In the genomic region with DNA sequence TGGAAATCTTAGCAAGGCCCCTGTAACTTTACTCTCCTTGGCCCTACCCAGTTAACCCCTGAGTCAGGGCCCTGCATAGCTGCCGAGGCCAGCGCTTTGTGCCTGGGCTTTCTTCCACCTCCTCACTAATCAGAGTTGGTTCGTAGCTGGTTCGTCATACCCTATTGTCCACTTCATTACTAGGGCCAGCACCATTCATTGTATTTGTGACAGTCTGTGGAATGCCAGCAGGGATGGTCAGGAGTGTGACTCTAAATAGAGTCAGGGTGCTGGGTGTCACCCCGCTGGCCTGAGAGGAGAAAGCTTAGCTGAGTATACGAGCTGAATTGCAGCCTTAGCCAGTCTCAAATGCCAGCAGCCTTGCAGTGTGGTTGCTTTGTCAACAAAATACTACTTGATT, we compare ENCODE assay signal across 14 mouse cellular contexts. TPM values are rescaled to one million over a fixed set of nuclear protein-coding genes. Genes with fewer than 3 reads are reported as not detected.
A peak's percentile ranks its signal among the peaks of the same experiment; 100 is the strongest.
DNase-seq lines count a peak whose midpoint lies in the region; ATAC-seq and TF ChIP-seq lines count a peak whose summit lies in the region.
"Had no signal": no experiment of that assay in that cellular context is flagged by ENCODE, and none has a peak within 500 bp of the region (broad histone marks: within the 10 kb centered on the region; RNA-seq: fewer than 3 reads in every experiment).

No protein-coding gene starts in this region.

- ATAC-seq in hindbrain, embryonic 14.5 days (ENCODE audit: low FRiP score): no peak
- no peak for ATAC-seq in hindbrain, embryonic 11.5 days (ENCODE audit: low FRiP score)
- ATAC-seq in lung, postnatal 0 days: no peak
- ATAC-seq in stomach, embryonic 16.5 days (ENCODE audit: insufficient read depth, low FRiP score): no peak
- no peak for ATAC-seq in forebrain, embryonic 12.5 days (ENCODE audit: low FRiP score)
- ATAC-seq: forebrain, embryonic 15.5 days; liver, embryonic 12.5 days had no signal

- H3K4me3 ChIP-seq in hindbrain, embryonic 14.5 days (replicated peaks; ENCODE audit: low read length): no peak overlapping the region
- no peak overlapping the region for H3K4me3 ChIP-seq in hindbrain, embryonic 11.5 days (ENCODE audit: low read depth, low read length)
- no peak overlapping the region for H3K4me3 ChIP-seq in lung, postnatal 0 days (ENCODE audit: low read depth, low read length)
- no peak overlapping the region for H3K4me3 ChIP-seq in stomach, embryonic 16.5 days (replicated peaks; ENCODE audit: low read length)
- no peak overlapping the region for H3K4me3 ChIP-seq in forebrain, embryonic 12.5 days (replicated peaks)
- H3K4me3 ChIP-seq: forebrain, embryonic 15.5 days; liver, embryonic 12.5 days had no signal

- no peak overlapping the region for H3K4me2 ChIP-seq in hindbrain, embryonic 14.5 days (replicated peaks)
- H3K4me2 ChIP-seq in hindbrain, embryonic 11.5 days (replicated peaks; ENCODE audit: low read depth, low read length): no peak overlapping the region
- no peak overlapping the region for H3K4me2 ChIP-seq in lung, postnatal 0 days (replicated peaks; ENCODE audit: low read depth, low read length)
- no peak overlapping the region for H3K4me2 ChIP-seq in stomach, embryonic 16.5 days (ENCODE audit: low read depth, low read length)
- no peak overlapping the region for H3K4me2 ChIP-seq in forebrain, embryonic 12.5 days
- H3K4me2 ChIP-seq: forebrain, embryonic 15.5 days; liver, embryonic 12.5 days had no signal

- H3K27ac ChIP-seq in hindbrain, embryonic 14.5 days: peak overlapping the region; percentile 33; the same call in 1 of the 2 replicates
- H3K27ac ChIP-seq in hindbrain, embryonic 11.5 days (ENCODE audit: low read depth, low read length): no peak overlapping the region
- peak overlapping the region; percentile 77 for H3K27ac ChIP-seq in lung, postnatal 0 days (ENCODE audit: low read length)
- peak overlapping the region; percentile 3; the same call in 1 of the 2 replicates for H3K27ac ChIP-seq in stomach, embryonic 16.5 days (ENCODE audit: low read length)
- no peak overlapping the region for H3K27ac ChIP-seq in forebrain, embryonic 12.5 days
- H3K27ac ChIP-seq: forebrain, embryonic 15.5 days; liver, embryonic 12.5 days had no signal

- WGBS in hindbrain, embryonic 14.5 days: 40% methylated on average over 6 of the region's 6 CpGs
- 56% methylated on average over 6 of the region's 6 CpGs for WGBS in hindbrain, embryonic 11.5 days
- WGBS in lung, postnatal 0 days: 56% methylated on average over 6 of the region's 6 CpGs
- WGBS in stomach, embryonic 16.5 days: 75% methylated on average over 6 of the region's 6 CpGs
- 43% methylated on average over 6 of the region's 6 CpGs for WGBS in forebrain, embryonic 12.5 days

- DNase-seq in gastrocnemius, adult 8-10 months (ENCODE audit: low spot score in 2 of 2): peak; percentile 6 to 36
- DNase-seq in gastrocnemius, postnatal 10 days: no peak
- DNase-seq in hindbrain, embryonic 14.5 days (ENCODE audit: low spot score): no peak
- no peak for DNase-seq in hindbrain, embryonic 11.5 days (ENCODE audit: low spot score)
- no peak for DNase-seq in lung, postnatal 0 days (ENCODE audit: low spot score)
- DNase-seq in lung, postnatal 10 days: no peak
- DNase-seq: adrenal gland, adult 8-10 months; cerebellum, adult 8-10 months; kidney, postnatal 10 days; thymus, adult 2 months had no signal

- peaks cover 55% of the 10 kb centered on the region for H3K36me3 ChIP-seq in hindbrain, embryonic 14.5 days (replicated peaks; ENCODE audit: control insufficient read depth, insufficient read depth)
- H3K36me3 ChIP-seq in hindbrain, embryonic 11.5 days (ENCODE audit: control insufficient read depth, insufficient read depth, low read length): no peaks in the 10 kb centered on the region
- no peaks in the 10 kb centered on the region for H3K36me3 ChIP-seq in lung, postnatal 0 days (ENCODE audit: insufficient read depth, low read length)
- H3K36me3 ChIP-seq in stomach, embryonic 16.5 days (ENCODE audit: control insufficient read depth, insufficient read depth, low read length): no peaks in the 10 kb centered on the region; the same call in 1 of the 2 replicates
- peaks cover 23% of the 10 kb centered on the region for H3K36me3 ChIP-seq in forebrain, embryonic 12.5 days (replicated peaks)

- H3K9ac ChIP-seq in hindbrain, embryonic 14.5 days: no peak overlapping the region
- no peak overlapping the region; the same call in 1 of the 2 replicates for H3K9ac ChIP-seq in hindbrain, embryonic 11.5 days (ENCODE audit: low read depth, low read length)
- 0 out of 2 replicates have a peak overlapping the region, but pooled peaks have one; percentile 8 for H3K9ac ChIP-seq in lung, postnatal 0 days (replicated peaks; ENCODE audit: low read depth)
- H3K9ac ChIP-seq in stomach, embryonic 16.5 days (ENCODE audit: low read length): no peak overlapping the region
- H3K9ac ChIP-seq in forebrain, embryonic 12.5 days: no peak overlapping the region
- H3K9ac ChIP-seq: forebrain, embryonic 15.5 days; liver, embryonic 12.5 days had no signal

- TF ChIP-seq CTCF in lung, postnatal 0 days (IDR thresholded peaks at IDR 0.05): no peak

- no peaks in the 10 kb centered on the region; the same call in 1 of the 2 replicates for H3K4me1 ChIP-seq in hindbrain, embryonic 14.5 days (replicated peaks; ENCODE audit: control insufficient read depth, insufficient read depth, low read length)
- no peaks in the 10 kb centered on the region for H3K4me1 ChIP-seq in hindbrain, embryonic 11.5 days (replicated peaks; ENCODE audit: control insufficient read depth, insufficient read depth, low read length)
- H3K4me1 ChIP-seq in lung, postnatal 0 days (ENCODE audit: insufficient read depth, low read depth, low read length): peaks cover 8% of the 10 kb centered on the region; the same call in 1 of the 2 replicates
- 0 out of 2 replicates have a peak, but pooled peaks cover 3% of the 10 kb centered on the region for H3K4me1 ChIP-seq in stomach, embryonic 16.5 days (ENCODE audit: control insufficient read depth, insufficient read depth, low read length)
- no peaks in the 10 kb centered on the region; the same call in 1 of the 2 replicates for H3K4me1 ChIP-seq in forebrain, embryonic 12.5 days

- TF ChIP-seq EP300 in lung, postnatal 0 days (IDR thresholded peaks at IDR 0.05): no peak

- H3K27me3 ChIP-seq in hindbrain, embryonic 14.5 days (ENCODE audit: control insufficient read depth, insufficient read depth, low read length): no peaks in the 10 kb centered on the region
- H3K27me3 ChIP-seq in hindbrain, embryonic 11.5 days (ENCODE audit: control insufficient read depth, insufficient read depth, low read length): no peaks in the 10 kb centered on the region
- no peaks in the 10 kb centered on the region for H3K27me3 ChIP-seq in lung, postnatal 0 days (replicated peaks; ENCODE audit: insufficient read depth, low read length)
- H3K27me3 ChIP-seq in stomach, embryonic 16.5 days (ENCODE audit: control insufficient read depth, insufficient read depth, low read length): no peaks in the 10 kb centered on the region
- H3K27me3 ChIP-seq in forebrain, embryonic 12.5 days: no peaks in the 10 kb centered on the region
- H3K27me3 ChIP-seq: forebrain, embryonic 15.5 days; liver, embryonic 12.5 days had no signal

- no peaks in the 10 kb centered on the region for H3K9me3 ChIP-seq in hindbrain, embryonic 14.5 days (ENCODE audit: control insufficient read depth, low read length)
- no peaks in the 10 kb centered on the region for H3K9me3 ChIP-seq in hindbrain, embryonic 11.5 days (ENCODE audit: control insufficient read depth, low read length)
- H3K9me3 ChIP-seq in lung, postnatal 0 days (ENCODE audit: low read length): no peaks in the 10 kb centered on the region
- H3K9me3 ChIP-seq in stomach, embryonic 16.5 days (replicated peaks; ENCODE audit: control insufficient read depth, low read length): no peaks in the 10 kb centered on the region
- no peaks in the 10 kb centered on the region for H3K9me3 ChIP-seq in forebrain, embryonic 12.5 days
- H3K9me3 ChIP-seq: forebrain, embryonic 15.5 days; liver, embryonic 12.5 days had no signal

RNA-seq across cellular contexts. Expression of a gene that starts 31.9 kb away (rescaled TPM):
- total RNA-seq in gastrocnemius, adult 8-10 months (2022): not detected
- not detected for total RNA-seq in gastrocnemius, postnatal 10 days (2021)
- 0.07 TPM in 1 of 2 replicates, not detected in the other for polyA plus RNA-seq in hindbrain, embryonic 14.5 days (2014; fragmentation: Nextera tagmentation; extraction: Ambion mirVana)
- 0.06 TPM in 1 of 2 replicates, not detected in the other for polyA plus RNA-seq in hindbrain, embryonic 11.5 days (2014; fragmentation: Nextera tagmentation; extraction: Ambion mirVana)
- polyA plus RNA-seq in lung, postnatal 0 days (2015; fragmentation: Nextera tagmentation; extraction: Ambion mirVana): 0.11 and 0.12 TPM in 2 replicates
- polyA plus RNA-seq in stomach, embryonic 16.5 days (2015; fragmentation: Nextera tagmentation; extraction: Ambion mirVana): 0.09 TPM in 1 of 2 replicates, not detected in the other
- polyA plus RNA-seq in forebrain, embryonic 12.5 days (2016; fragmentation: Nextera tagmentation; extraction: Ambion mirVana): 0.10 TPM in 1 of 2 replicates, not detected in the other
- polyA plus RNA-seq: forebrain, embryonic 15.5 days; liver, embryonic 12.5 days had no signal

Comparison
In these comparisons a context has a peak if more than half of its experiments do, and no peak if none do; other contexts are left out.
1. DNase-seq: peak in gastrocnemius, adult 8-10 months (2 of 2); none in gastrocnemius, postnatal 10 days (single experiment), hindbrain, embryonic 14.5 days (single experiment), hindbrain, embryonic 11.5 days (single experiment), lung, postnatal 0 days (single experiment) and lung, postnatal 10 days (single experiment).
2. H3K27ac ChIP-seq: peak in hindbrain, embryonic 14.5 days (single experiment), lung, postnatal 0 days (single experiment) and stomach, embryonic 16.5 days (single experiment); none in hindbrain, embryonic 11.5 days (single experiment) and forebrain, embryonic 12.5 days (single experiment).